Mouse (Mus musculus): ENCODE measurements around the gene Bcor. TPM values are rescaled to one million over a fixed set of nuclear protein-coding genes. Genes with fewer than 3 reads are reported as not detected.

Bcor gene
- polyA plus RNA-seq, 1 experiment from 2014 or later: 23.5 TPM

DNA sequence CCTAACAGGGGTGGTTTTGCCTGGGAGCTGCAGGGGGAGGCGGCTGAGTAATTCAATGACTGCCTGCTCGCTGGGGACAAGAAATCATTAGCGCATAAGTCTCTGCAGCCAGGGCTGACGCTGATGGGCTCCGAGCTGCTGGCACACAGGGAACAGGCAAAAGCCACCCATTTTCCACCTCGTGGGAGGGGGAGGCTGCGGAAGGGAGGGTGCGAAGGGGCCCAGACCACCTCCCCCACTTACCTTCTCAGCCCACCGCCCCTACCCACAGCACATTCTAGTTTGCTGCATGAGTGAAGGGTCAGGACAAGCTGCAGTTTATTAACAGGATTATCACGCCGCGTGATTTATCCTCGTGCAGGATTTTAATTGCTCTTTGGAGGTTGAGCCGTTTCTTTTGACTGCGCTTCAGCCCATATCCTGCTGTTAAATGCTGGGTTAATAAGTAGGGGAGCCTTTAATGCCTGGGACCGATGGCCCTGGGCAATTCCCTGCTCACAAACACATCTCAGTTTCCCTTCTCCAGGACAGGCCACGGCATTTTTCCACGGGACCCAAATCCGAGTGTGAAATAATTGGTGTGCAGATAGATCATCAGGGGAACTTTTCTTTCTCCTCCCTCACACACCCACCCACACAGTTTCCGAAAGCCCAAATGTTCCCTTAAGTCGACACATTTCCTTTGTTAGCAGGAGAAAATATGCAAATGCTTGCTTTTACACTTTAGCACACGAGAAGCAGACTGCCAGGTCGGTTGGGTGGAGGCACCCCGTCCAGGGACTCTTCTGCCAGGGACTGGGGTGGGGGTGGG, 97.8 kb downstream of the Bcor start:
- no peak for DNase-seq (ENCODE audit: low spot score)
- H3K9ac ChIP-seq (ENCODE audit: low read length): no peak overlapping the region
- no peak overlapping the region for H3K4me3 ChIP-seq (ENCODE audit: low read depth, low read length)
- H3K4me1 ChIP-seq (replicated peaks; ENCODE audit: control insufficient read depth, insufficient read depth, low read length): peaks cover 25% of the 10 kb centered on the region
- H3K9me3 ChIP-seq (ENCODE audit: control insufficient read depth, low read length): no peaks in the 10 kb centered on the region
- H3K36me3 ChIP-seq (ENCODE audit: control insufficient read depth, insufficient read depth, low read length): no peaks in the 10 kb centered on the region; the same call in 1 of the 2 replicates
- 0 out of 2 replicates have a peak overlapping the region, but pooled peaks have one; percentile 9 for H3K4me2 ChIP-seq (ENCODE audit: low read depth, low read length, severe bottlenecking)
- ATAC-seq (replicated peaks; ENCODE audit: low FRiP score): peak; percentile 47; the same call in 1 of the 2 replicates
- H3K27ac ChIP-seq (ENCODE audit: low read depth, low read length): peak overlapping the region; percentile 58
- 5% methylated on average over 24 of the region's 24 CpGs for WGBS
- H3K27me3 ChIP-seq (ENCODE audit: control insufficient read depth, insufficient read depth, low read length): peaks cover 4% of the 10 kb centered on the region; the same call in 1 of the 2 replicates

DNA sequence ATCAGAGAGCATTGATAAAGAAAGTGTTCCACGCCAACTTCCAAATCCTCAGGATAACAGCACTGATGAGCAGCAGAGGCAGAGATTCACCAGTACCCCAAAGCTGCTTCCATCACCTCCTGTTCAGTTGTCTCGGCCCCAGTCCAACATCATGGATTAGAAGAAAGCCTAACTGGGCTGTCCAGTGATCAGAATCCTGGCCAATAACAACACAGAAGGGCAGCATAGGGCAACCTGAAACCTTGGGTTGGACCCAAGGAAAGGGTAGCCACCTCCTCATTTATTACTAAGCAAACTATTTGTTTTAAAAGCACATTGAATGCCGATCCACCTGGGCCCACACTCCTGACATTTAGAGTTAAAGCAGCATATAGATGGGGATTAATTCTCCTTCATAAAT, 99.3 kb downstream of the Bcor start:
- no peak overlapping the region for H3K9ac ChIP-seq (ENCODE audit: low read length)
- H3K36me3 ChIP-seq (ENCODE audit: control insufficient read depth, insufficient read depth, low read length): no peaks in the 10 kb centered on the region; the same call in 1 of the 2 replicates
- 0 out of 2 replicates have a peak, but pooled peaks cover 2% of the 10 kb centered on the region for H3K27me3 ChIP-seq (ENCODE audit: control insufficient read depth, insufficient read depth, low read length)
- H3K9me3 ChIP-seq (ENCODE audit: control insufficient read depth, low read length): no peaks in the 10 kb centered on the region
- 69% methylated on average over 3 of the region's 3 CpGs for WGBS
- ATAC-seq (replicated peaks; ENCODE audit: low FRiP score): no peak
- H3K27ac ChIP-seq (ENCODE audit: low read depth, low read length): no peak overlapping the region
- no peak overlapping the region for H3K4me2 ChIP-seq (ENCODE audit: low read depth, low read length, severe bottlenecking)
- H3K4me1 ChIP-seq (replicated peaks; ENCODE audit: control insufficient read depth, insufficient read depth, low read length): peaks cover 18% of the 10 kb centered on the region; the same call in 1 of the 2 replicates
- DNase-seq (ENCODE audit: low spot score): no peak
- no peak overlapping the region for H3K4me3 ChIP-seq (ENCODE audit: low read depth, low read length)

GRCm38 (mm10) chrX:12057210-12057609, 102.9 kb downstream of the Bcor start:
- DNase-seq (ENCODE audit: low spot score): no peak
- H3K9me3 ChIP-seq (ENCODE audit: control insufficient read depth, low read length): no peaks in the 10 kb centered on the region
- H3K4me2 ChIP-seq (ENCODE audit: low read depth, low read length, severe bottlenecking): no peak overlapping the region
- WGBS: 95% methylated on average over 9 of the region's 11 CpGs
- H3K27me3 ChIP-seq (ENCODE audit: control insufficient read depth, insufficient read depth, low read length): no peaks in the 10 kb centered on the region
- ATAC-seq (replicated peaks; ENCODE audit: low FRiP score): no peak
- H3K9ac ChIP-seq (ENCODE audit: low read length): no peak overlapping the region
- H3K4me1 ChIP-seq (replicated peaks; ENCODE audit: control insufficient read depth, insufficient read depth, low read length): peaks cover 4% of the 10 kb centered on the region; the same call in 1 of the 2 replicates
- no peak overlapping the region for H3K27ac ChIP-seq (ENCODE audit: low read depth, low read length)
- no peaks in the 10 kb centered on the region; the same call in 1 of the 2 replicates for H3K36me3 ChIP-seq (ENCODE audit: control insufficient read depth, insufficient read depth, low read length)
- H3K4me3 ChIP-seq (ENCODE audit: low read depth, low read length): no peak overlapping the region

DNA sequence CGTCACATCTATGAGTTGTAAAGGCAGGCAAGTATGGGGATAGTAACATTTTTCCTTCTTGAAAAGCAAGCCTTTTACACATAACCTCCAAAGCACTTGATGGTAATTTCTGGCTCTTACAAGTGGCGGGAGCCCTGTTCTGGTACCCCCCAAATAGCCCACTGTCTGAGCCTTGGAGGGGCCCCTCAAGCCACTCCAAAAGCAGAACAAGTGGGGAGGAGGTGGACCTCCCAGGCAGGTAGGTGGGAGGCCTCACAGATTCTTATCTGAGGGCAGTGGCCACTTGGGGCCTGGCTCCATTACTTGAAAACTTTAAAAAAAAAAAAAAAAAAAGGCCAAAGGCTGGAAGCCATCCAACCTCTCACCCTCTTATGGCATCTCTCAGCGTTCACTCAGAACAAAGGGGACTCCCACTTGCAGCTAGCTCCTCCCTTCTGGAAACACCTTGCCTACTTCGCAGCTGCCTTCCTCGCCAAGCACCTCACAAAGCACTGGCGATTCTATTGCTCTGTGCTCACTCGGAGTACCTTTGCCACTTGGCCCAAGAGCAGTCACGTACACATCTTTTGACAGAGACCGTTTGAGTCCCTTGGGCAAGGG, 106.7 kb downstream of the Bcor start:
- Histone ChIP-seq H3K4me3 (ENCODE audit: low read depth, low read length) (no peak overlapping the region), H3K4me2 (ENCODE audit: low read depth, low read length, severe bottlenecking) (no peak overlapping the region), H3K27me3 (ENCODE audit: control insufficient read depth, insufficient read depth, low read length) (no peaks in the 10 kb centered on the region), H3K36me3 (ENCODE audit: control insufficient read depth, insufficient read depth, low read length) (no peaks in the 10 kb centered on the region; the same call in 1 of the 2 replicates), H3K4me1 (replicated peaks; ENCODE audit: control insufficient read depth, insufficient read depth, low read length) (no peaks in the 10 kb centered on the region; the same call in 1 of the 2 replicates), H3K9me3 (ENCODE audit: control insufficient read depth, low read length) (no peaks in the 10 kb centered on the region), H3K27ac (ENCODE audit: low read depth, low read length) (no peak overlapping the region), H3K9ac (ENCODE audit: low read length) (no peak overlapping the region)
- ATAC-seq (replicated peaks; ENCODE audit: low FRiP score): no peak
- DNase-seq (ENCODE audit: low spot score): no peak
- 78% methylated on average over 9 of the region's 9 CpGs for WGBS

DNA sequence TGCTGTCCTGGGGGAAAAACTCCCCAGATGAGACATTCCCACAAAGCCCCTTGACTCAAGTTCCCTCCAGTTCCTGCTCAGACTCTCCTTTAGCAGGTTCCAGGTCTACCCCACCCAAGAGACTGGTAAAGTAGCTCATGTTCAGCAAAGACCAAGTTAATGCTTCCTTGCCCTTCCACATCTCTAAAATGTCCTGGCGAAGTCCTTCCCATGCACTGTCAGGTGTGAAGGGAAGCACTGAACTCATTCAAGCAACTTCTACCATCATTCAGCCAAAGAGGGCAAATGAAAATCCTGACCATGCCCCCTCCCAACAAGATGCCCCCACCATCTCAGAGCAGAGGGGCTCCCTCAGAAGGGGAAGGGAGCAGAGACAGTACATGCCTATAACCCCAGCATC, 107.5 kb downstream of the Bcor start:
- WGBS: 83% methylated on average over 1 of the region's 1 CpGs
- Histone ChIP-seq H3K27me3 (ENCODE audit: control insufficient read depth, insufficient read depth, low read length) (no peaks in the 10 kb centered on the region), H3K4me1 (replicated peaks; ENCODE audit: control insufficient read depth, insufficient read depth, low read length) (no peaks in the 10 kb centered on the region; the same call in 1 of the 2 replicates), H3K9me3 (ENCODE audit: control insufficient read depth, low read length) (no peaks in the 10 kb centered on the region), H3K9ac (ENCODE audit: low read length) (no peak overlapping the region), H3K4me3 (ENCODE audit: low read depth, low read length) (no peak overlapping the region), H3K27ac (ENCODE audit: low read depth, low read length) (no peak overlapping the region), H3K4me2 (ENCODE audit: low read depth, low read length, severe bottlenecking) (no peak overlapping the region), H3K36me3 (ENCODE audit: control insufficient read depth, insufficient read depth, low read length) (no peaks in the 10 kb centered on the region; the same call in 1 of the 2 replicates)
- ATAC-seq (replicated peaks; ENCODE audit: low FRiP score) (no peak), DNase-seq (ENCODE audit: low spot score) (no peak)

GRCm38 (mm10) chrX:12048721-12049120, 111.4 kb downstream of the Bcor start:
- no peak overlapping the region for H3K27ac ChIP-seq (ENCODE audit: low read depth, low read length)
- DNase-seq (ENCODE audit: low spot score) (no peak), ATAC-seq (replicated peaks; ENCODE audit: low FRiP score) (no peak)
- H3K9ac ChIP-seq (ENCODE audit: low read length): no peak overlapping the region
- H3K9me3 ChIP-seq (ENCODE audit: control insufficient read depth, low read length): no peaks in the 10 kb centered on the region
- no peaks in the 10 kb centered on the region for H3K27me3 ChIP-seq (ENCODE audit: control insufficient read depth, insufficient read depth, low read length)
- H3K36me3 ChIP-seq (ENCODE audit: control insufficient read depth, insufficient read depth, low read length): no peaks in the 10 kb centered on the region; the same call in 1 of the 2 replicates
- no peak overlapping the region for H3K4me3 ChIP-seq (ENCODE audit: low read depth, low read length)
- 56% methylated on average over 11 of the region's 11 CpGs for WGBS
- peaks cover 2% of the 10 kb centered on the region; the same call in 1 of the 2 replicates for H3K4me1 ChIP-seq (replicated peaks; ENCODE audit: control insufficient read depth, insufficient read depth, low read length)
- no peak overlapping the region for H3K4me2 ChIP-seq (ENCODE audit: low read depth, low read length, severe bottlenecking)

GRCm38 (mm10) chrX:12048166-12048565, 112.0 kb downstream of the Bcor start:
- Histone ChIP-seq H3K9ac (ENCODE audit: low read length) (no peak overlapping the region), H3K9me3 (ENCODE audit: control insufficient read depth, low read length) (no peaks in the 10 kb centered on the region), H3K36me3 (ENCODE audit: control insufficient read depth, insufficient read depth, low read length) (no peaks in the 10 kb centered on the region; the same call in 1 of the 2 replicates), H3K27me3 (ENCODE audit: control insufficient read depth, insufficient read depth, low read length) (no peaks in the 10 kb centered on the region), H3K4me3 (ENCODE audit: low read depth, low read length) (no peak overlapping the region), H3K27ac (ENCODE audit: low read depth, low read length) (no peak overlapping the region), H3K4me1 (replicated peaks; ENCODE audit: control insufficient read depth, insufficient read depth, low read length) (peaks cover 2% of the 10 kb centered on the region; the same call in 1 of the 2 replicates), H3K4me2 (ENCODE audit: low read depth, low read length, severe bottlenecking) (no peak overlapping the region)
- 37% methylated on average over 9 of the region's 9 CpGs for WGBS
- DNase-seq (ENCODE audit: low spot score): no peak
- ATAC-seq (replicated peaks; ENCODE audit: low FRiP score): no peak

DNA sequence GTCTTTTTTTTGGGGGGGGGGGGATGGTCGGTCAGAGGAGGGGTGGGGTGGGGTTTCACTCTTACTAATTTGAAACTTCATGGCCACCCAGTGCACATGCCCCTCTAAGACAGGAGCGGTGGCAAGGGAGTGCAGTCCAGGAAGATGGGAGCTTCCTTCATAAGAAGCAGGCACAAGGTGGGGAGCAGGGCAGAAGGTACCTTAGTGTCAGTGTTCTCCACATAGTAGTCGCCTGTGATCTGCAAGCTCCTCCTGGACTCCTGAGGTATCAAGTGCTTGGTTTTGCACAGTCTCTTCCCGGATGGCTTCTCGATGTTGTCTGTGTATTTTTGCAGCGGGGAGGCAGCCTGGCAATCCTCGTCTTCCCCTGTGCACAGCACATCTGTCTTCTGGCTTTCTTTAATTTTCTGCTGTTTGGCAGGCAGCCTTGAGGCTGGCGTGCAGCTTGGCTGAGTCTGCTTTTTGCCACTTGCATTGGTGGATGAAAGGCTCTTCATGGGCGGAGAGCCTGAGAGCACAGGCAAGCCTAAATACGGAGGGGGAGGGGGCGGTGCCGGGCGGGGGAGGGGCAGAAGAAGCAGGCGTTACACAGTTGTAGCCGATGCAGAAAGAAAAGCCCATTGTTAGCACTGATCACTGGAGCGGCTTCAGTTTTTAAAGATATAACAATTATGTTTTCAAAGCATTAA, 112.8 kb downstream of the Bcor start:
- Histone ChIP-seq H3K36me3 (ENCODE audit: control insufficient read depth, insufficient read depth, low read length) (no peaks in the 10 kb centered on the region; the same call in 1 of the 2 replicates), H3K9me3 (ENCODE audit: control insufficient read depth, low read length) (no peaks in the 10 kb centered on the region), H3K4me1 (replicated peaks; ENCODE audit: control insufficient read depth, insufficient read depth, low read length) (peaks cover 2% of the 10 kb centered on the region; the same call in 1 of the 2 replicates), H3K27me3 (ENCODE audit: control insufficient read depth, insufficient read depth, low read length) (no peaks in the 10 kb centered on the region), H3K9ac (ENCODE audit: low read length) (no peak overlapping the region), H3K27ac (ENCODE audit: low read depth, low read length) (no peak overlapping the region), H3K4me3 (ENCODE audit: low read depth, low read length) (no peak overlapping the region), H3K4me2 (ENCODE audit: low read depth, low read length, severe bottlenecking) (no peak overlapping the region)
- WGBS: 28% methylated on average over 16 of the region's 16 CpGs
- ATAC-seq (replicated peaks; ENCODE audit: low FRiP score) (0 out of 2 replicates have a peak, but pooled peaks have one; percentile 44), DNase-seq (ENCODE audit: low spot score) (no peak)
